Mouse (Mus musculus) stomach, embryonic 14.5 days (tissue): ENCODE measurements at regions not wholly inside any gene's neighbourhood (a gene's known extent, or its start where the extent isn't known, plus 50 kb on each side); places are given as distances from the start of the nearest gene placed in this dataset.

Experiments
- ATAC-seq: fragments of 200-750 bp; cut with Nextera tagmentation; 2 replicates; pipeline ENCODE4 v1.8.0; 2017; ENCODE audit warnings: low read depth, moderate TSS enrichment; ENCODE audit not compliant: insufficient number of reproducible peaks, insufficient read depth, low FRiP score
- H3K27ac ChIP-seq: fragments of 300-500 bp; sonication (generic); 2 replicates; pipeline ENCODE4 v1.5.1; 2014; ENCODE audit warnings: mild to moderate bottlenecking, low read length, moderate library complexity, mixed read lengths
- H3K27me3 ChIP-seq: fragments of 300-500 bp; sonication (generic); 2 replicates; pipeline ENCODE4 v1.6.1; 2014; ENCODE audit warnings: low read length, control low read depth, mixed read lengths; ENCODE audit not compliant: control insufficient read depth, insufficient read depth
- H3K36me3 ChIP-seq: fragments of 300-500 bp; sonication (generic); 2 replicates; pipeline ENCODE4 v1.6.1; 2014; ENCODE audit warnings: mild to moderate bottlenecking, control low read depth, low read length, moderate library complexity, mixed read lengths; ENCODE audit not compliant: control insufficient read depth, insufficient read depth
- H3K4me1 ChIP-seq: fragments of 300-500 bp; sonication (generic); 2 replicates; pipeline ENCODE4 v1.6.1; 2014; ENCODE audit warnings: low read length, control low read depth, mixed read lengths; ENCODE audit not compliant: control insufficient read depth, insufficient read depth
- H3K4me2 ChIP-seq: fragments of 300-500 bp; sonication (generic); replicated peaks from 2 replicates; pipeline ENCODE4 v1.6.1; 2014; ENCODE audit warnings: low read depth, low read length, control low read depth
- H3K4me3 ChIP-seq: fragments of 300-500 bp; sonication (generic); 2 replicates; pipeline ENCODE4 v1.5.1; 2014; ENCODE audit warnings: low read depth, low read length, control low read depth
- H3K9ac ChIP-seq: fragments of 300-500 bp; sonication (generic); replicated peaks from 2 replicates; pipeline ENCODE4 v1.6.1; 2014; ENCODE audit warnings: low read depth, mild to moderate bottlenecking, control low read depth, low read length, moderate library complexity, mixed read lengths
- H3K9me3 ChIP-seq: fragments of 300-500 bp; sonication (generic); 2 replicates; pipeline ENCODE4 v1.6.1; 2016; ENCODE audit warnings: low read depth, low read length, control low read depth; ENCODE audit not compliant: control insufficient read depth
- WGBS: fragments of 180-500 bp; shearing (Covaris S2); extraction: QIAGEN DNeasy Blood & Tissue Kit; methylation state at CpG from one replicate; pipeline ENCODE4 v1.1.7; 2014; 5-methylcytosine and 5-hydroxymethylcytosine counted together

DNA sequence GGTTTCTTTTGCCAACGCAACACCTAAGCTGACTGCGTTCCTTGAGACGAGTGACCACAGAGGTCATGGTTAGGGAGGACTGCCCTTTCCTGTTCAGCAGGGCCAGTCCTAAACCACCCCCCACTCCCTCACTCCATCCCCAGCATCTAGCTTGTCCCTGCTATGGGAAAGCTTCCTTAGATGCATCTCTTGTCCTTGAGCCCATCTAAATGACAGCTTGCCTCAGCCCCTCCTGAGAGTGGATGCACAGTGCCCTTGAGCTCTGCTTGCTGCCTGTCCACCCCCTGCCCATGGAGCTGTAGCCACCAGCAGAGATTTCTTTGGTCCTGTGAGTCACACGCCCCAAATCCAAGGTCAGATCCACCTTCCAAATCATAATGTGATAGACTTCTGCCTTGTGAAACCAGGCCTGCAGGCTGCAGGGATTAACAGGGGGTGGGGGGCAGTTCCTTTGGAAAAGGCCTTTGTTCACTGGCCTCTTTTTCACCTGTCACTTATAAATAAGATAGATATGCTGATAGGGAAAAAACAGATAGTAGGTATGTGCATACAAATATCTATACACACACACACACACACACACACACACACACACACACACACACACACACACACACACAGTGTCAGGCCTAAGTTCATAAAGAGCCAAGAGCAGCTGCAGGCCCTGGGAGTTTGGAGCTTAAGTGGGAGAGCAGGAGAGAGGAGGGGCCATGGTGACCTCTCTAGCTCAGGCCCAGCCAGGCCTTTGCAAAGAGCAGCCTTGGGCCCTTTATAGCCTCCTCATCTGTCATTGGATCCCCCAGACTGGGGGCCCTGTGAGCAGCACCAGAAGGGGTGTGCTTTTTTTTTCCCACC lies 56.4 kb upstream of the Adra2c start:
- Histone ChIP-seq H3K9me3 (no peaks in the 10 kb centered on the region), H3K9ac (no peak overlapping the region), H3K27ac (no peak overlapping the region), H3K4me3 (no peak overlapping the region), H3K4me2 (no peak overlapping the region), H3K36me3 (no peaks in the 10 kb centered on the region), H3K27me3 (no peaks in the 10 kb centered on the region), H3K4me1 (no peaks in the 10 kb centered on the region)
- ATAC-seq = no peak
- 65% methylated on average over 4 of the region's 4 CpGs for WGBS

DNA sequence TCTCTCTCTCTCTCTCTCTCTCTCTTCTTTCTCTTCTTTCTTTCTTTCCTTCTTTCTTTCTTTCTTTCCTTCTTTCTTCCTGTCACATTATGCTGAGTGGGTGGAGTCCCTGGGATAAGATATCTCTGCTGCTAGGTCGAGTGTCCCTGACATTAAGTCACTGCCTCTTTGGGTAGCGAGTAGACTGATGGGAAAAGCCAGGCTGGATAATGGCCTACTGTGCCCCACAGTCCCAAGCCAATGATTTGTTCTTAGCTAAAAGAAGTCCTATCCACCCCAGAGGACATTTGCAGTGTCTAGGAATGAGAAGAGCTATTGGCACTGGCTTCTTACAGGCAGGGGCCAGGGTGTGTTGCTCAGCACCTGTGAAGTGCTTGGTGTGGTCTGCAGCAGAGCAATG lies 61.8 kb upstream of the Adra2c start:
- H3K36me3 ChIP-seq = no peaks in the 10 kb centered on the region
- no peaks in the 10 kb centered on the region for H3K4me1 ChIP-seq
- WGBS = 37% methylated on average over 2 of the region's 2 CpGs
- H3K27ac ChIP-seq = no peak overlapping the region
- H3K4me3 ChIP-seq = no peak overlapping the region
- no peak for ATAC-seq
- no peak overlapping the region for H3K9ac ChIP-seq
- H3K9me3 ChIP-seq = no peaks in the 10 kb centered on the region
- no peak overlapping the region for H3K4me2 ChIP-seq
- no peaks in the 10 kb centered on the region for H3K27me3 ChIP-seq

DNA sequence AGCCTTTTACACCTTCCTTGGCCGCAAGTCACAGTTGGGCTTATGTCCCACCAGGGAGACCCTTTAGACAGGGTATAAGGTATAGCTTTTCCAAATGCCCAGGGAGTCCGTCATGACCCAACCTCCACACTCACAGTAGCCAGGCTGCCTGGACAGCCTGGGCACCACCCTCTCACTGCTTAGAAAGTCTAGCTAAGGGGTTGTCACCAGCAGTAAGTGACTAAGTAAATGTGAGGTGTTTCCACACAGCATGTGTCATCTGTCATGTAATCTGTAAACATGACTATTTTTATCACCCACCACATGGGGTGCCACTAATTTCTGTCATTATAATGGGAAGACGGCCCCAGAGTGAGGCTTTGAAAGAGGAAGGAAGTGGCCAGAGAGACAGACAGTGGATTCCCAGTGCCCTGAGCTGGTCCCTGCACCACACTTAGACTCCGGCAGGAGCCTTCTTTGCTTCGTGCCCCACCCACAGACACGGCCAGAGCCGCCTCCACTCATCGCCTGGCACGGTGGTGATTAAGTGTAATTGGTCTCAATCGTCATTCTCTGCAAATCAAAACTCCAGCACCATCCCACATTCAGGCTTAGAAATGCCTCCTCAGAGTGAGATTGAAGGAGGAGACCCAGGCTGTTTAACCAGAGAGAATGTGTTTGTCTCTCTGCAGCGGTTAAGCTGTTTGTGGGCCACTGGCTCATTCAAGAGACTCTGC lies 62.5 kb upstream of the Adra2c start:
- Histone ChIP-seq H3K36me3 (no peaks in the 10 kb centered on the region), H3K27ac (no peak overlapping the region), H3K4me3 (no peak overlapping the region), H3K4me1 (no peaks in the 10 kb centered on the region), H3K9ac (no peak overlapping the region), H3K27me3 (no peaks in the 10 kb centered on the region), H3K4me2 (no peak overlapping the region), H3K9me3 (no peaks in the 10 kb centered on the region)
- WGBS = 63% methylated on average over 11 of the region's 11 CpGs
- no peak for ATAC-seq

DNA sequence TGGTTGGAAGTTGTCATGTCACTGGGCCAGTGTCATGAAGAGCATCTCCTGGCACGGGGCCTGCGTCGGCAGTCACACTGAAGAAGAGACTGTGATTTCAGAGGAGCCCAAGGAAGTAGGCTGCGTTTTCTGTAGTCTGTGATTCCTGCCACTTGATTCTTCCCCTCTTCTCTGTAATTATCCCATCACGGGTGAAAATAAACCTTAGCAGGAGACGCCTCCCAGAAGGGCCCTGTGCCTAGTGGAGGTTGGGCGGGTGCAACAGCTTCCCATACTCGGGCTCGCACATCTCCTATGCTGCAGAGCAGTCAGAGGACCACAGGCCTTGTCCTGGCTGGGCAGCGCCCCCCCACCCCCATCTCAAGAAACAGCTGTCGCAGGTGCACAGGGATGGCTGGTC lies 63.1 kb upstream of the Adra2c start:
- no peaks in the 10 kb centered on the region for H3K36me3 ChIP-seq
- no peak for ATAC-seq
- no peak overlapping the region for H3K9ac ChIP-seq
- no peaks in the 10 kb centered on the region for H3K27me3 ChIP-seq
- WGBS = 81% methylated on average over 11 of the region's 11 CpGs
- H3K4me2 ChIP-seq = no peak overlapping the region
- H3K4me3 ChIP-seq = no peak overlapping the region
- no peaks in the 10 kb centered on the region for H3K4me1 ChIP-seq
- H3K27ac ChIP-seq = no peak overlapping the region
- no peaks in the 10 kb centered on the region for H3K9me3 ChIP-seq

DNA sequence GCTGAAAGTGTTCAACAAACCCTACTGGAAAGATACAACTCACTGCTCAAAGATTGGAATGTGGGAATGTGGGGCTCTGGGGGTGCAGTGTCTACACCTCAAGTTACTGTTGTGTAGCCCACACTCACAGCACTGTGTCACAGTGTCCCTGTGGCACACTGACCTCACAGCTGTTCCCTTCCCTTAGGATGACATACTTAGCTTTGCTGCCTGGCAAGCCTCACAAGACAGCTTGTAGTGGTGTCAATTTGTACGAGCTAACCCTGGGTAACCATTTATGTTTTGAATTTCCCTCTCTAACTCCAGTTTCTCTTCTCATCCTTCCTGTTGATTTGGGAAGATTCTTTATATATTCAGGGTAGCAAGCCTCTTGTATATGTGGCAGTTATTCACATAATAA lies 68.8 kb upstream of the Adra2c start:
- H3K9me3 ChIP-seq = no peaks in the 10 kb centered on the region
- H3K4me3 ChIP-seq = no peak overlapping the region
- H3K4me1 ChIP-seq = no peaks in the 10 kb centered on the region
- no peak overlapping the region for H3K4me2 ChIP-seq
- H3K27me3 ChIP-seq = no peaks in the 10 kb centered on the region
- H3K27ac ChIP-seq = no peak overlapping the region
- no peak overlapping the region for H3K9ac ChIP-seq
- ATAC-seq = no peak
- H3K36me3 ChIP-seq = no peaks in the 10 kb centered on the region
- WGBS = 30% methylated on average over 1 of the region's 1 CpGs

DNA sequence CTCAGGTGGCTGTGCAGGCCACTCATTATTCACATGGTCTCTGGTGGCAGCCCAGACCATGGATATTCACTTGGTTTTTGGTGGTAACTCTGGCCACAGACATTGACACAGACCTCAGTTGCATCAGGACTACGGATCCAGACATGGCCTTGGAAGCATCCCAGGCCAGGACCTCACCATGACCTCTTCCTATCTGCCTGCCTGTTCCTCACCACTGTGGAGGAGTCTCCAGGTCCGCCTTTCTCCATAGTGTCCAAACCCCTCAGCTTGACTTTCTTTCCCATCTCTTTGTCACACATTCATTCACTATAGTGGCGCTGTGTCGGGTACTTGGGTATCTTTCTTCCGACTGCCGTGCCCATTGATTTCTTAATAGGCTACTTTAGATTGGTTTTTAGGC lies 74.1 kb upstream of the Adra2c start:
- no peaks in the 10 kb centered on the region for H3K27me3 ChIP-seq
- no peaks in the 10 kb centered on the region for H3K9me3 ChIP-seq
- H3K27ac ChIP-seq = no peak overlapping the region
- H3K36me3 ChIP-seq = no peaks in the 10 kb centered on the region
- H3K4me2 ChIP-seq = no peak overlapping the region
- 91% methylated on average over 6 of the region's 6 CpGs for WGBS
- H3K4me1 ChIP-seq = no peaks in the 10 kb centered on the region
- no peak for ATAC-seq
- no peak overlapping the region for H3K4me3 ChIP-seq
- no peak overlapping the region for H3K9ac ChIP-seq

DNA sequence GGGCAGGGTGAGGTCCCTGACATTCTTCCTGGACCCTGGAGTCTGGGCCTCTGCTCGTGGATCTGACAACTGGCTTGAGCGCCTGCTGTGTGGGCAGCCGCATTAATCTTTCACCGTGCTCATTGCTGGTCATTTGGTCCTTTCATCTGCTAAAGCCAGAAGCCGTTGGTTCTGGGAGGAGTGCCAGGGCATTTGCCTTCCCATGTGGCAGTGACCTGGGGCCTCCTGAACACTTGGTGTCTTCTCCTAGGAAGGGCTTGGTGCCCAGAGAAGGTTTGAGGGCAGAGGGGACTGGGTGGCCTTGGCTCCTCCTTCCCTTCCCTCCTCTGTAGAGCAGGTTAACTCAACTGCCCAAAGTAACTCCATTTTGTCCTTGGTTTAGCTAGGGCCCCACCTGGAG lies 79.7 kb upstream of the Adra2c start:
- no peak for ATAC-seq
- Histone ChIP-seq H3K4me2 (no peak overlapping the region), H3K4me1 (no peaks in the 10 kb centered on the region), H3K36me3 (no peaks in the 10 kb centered on the region), H3K27me3 (no peaks in the 10 kb centered on the region), H3K27ac (no peak overlapping the region), H3K9me3 (no peaks in the 10 kb centered on the region), H3K9ac (no peak overlapping the region), H3K4me3 (no peak overlapping the region)
- WGBS = 44% methylated on average over 5 of the region's 5 CpGs

DNA sequence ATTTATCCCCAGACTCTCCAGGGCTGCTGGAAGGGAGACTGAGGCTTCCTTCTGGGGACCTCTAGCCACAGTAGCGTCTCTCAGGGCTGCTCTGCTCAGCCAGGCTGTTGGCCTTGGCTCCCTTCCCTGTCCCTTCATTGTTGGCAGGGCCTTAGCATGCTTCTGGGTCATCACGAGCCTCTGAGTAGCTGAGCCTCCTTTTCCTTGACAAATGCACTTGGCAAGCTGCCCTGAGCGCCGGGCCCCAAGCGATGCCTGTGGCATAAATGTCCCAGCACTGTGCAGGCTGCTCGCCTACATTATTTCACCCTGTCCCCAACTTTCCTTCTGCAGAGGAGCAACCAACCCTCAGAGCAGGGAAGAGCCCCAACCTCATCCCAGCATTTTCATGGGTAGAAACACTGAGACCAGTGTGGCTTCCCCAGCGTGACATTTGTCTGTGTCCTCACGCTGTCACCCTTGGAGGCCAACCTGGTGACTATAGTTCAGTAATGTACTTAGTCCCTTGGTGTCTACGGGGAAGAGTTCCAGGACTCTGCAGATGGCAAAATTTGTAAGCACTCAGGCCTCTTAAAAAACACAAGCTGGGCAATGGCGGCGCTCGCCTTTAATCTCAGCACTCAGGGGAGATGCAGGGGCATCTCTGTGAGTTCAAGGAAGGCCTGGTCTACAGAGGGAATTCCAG lies 83.7 kb upstream of the Lrpap1 start:
- no peaks in the 10 kb centered on the region for H3K36me3 ChIP-seq
- H3K9me3 ChIP-seq = no peaks in the 10 kb centered on the region
- H3K27me3 ChIP-seq = no peaks in the 10 kb centered on the region
- no peak overlapping the region for H3K4me2 ChIP-seq
- WGBS = 62% methylated on average over 12 of the region's 12 CpGs
- H3K4me3 ChIP-seq = no peak overlapping the region
- no peak overlapping the region for H3K27ac ChIP-seq
- H3K4me1 ChIP-seq = no peaks in the 10 kb centered on the region
- no peak overlapping the region for H3K9ac ChIP-seq
- ATAC-seq = no peak
